Mouse (Mus musculus) testis, postnatal 14 days (tissue): ENCODE results near the gene Slc35b2.

Experiments used
- DNase-seq: peaks from one replicate; pipeline ENCODE4 v3.0.0; 2021; ENCODE audit warnings: low spot score

Gene Slc35b2

GRCm38 (mm10) chr17:45584096-45584896 is 20.6 kb downstream of the Slc35b2 start:
- peak; percentile 87 for DNase-seq

GRCm38 (mm10) chr17:45584939-45585678 is 21.4 kb downstream of the Slc35b2 start:
- DNase-seq, result peak; percentile 74

- no peak for DNase-seq
Observed at GRCm38 (mm10) chr17:45585725-45586448, 22.2 kb downstream of the Slc35b2 start.

- no peak for DNase-seq
Observed at GRCm38 (mm10) chr17:45586449-45586837, 22.8 kb downstream of the Slc35b2 start.

- no peak for DNase-seq
Observed at GRCm38 (mm10) chr17:45588370-45588769, 24.7 kb downstream of the Slc35b2 start.

DNA sequence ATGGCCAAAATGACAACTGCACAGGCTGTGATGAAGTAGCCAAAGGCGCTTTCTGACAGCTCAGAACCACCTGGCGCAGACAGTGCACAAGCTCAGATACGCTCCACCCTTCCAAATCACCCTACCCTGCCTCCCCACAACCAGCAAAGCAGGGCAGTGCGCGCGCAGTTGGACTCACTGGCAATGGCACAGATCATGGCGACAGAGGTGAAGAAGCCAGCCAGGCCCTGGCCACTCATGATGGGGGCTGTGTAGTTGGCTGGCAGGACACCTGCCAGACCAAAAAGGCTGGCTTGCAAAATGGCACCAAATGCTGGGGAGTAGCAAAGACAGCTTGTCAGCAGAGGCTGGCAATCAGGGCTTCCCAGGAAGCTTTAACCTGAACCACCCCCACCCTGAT is 25.6 kb downstream of the Slc35b2 start:
- no peak for DNase-seq

GRCm38 (mm10) chr17:45589844-45590243 is 26.2 kb downstream of the Slc35b2 start:
- DNase-seq, result no peak

- DNase-seq, result no peak
Observed at GRCm38 (mm10) chr17:45590410-45590809, 26.7 kb downstream of the Slc35b2 start.

DNA sequence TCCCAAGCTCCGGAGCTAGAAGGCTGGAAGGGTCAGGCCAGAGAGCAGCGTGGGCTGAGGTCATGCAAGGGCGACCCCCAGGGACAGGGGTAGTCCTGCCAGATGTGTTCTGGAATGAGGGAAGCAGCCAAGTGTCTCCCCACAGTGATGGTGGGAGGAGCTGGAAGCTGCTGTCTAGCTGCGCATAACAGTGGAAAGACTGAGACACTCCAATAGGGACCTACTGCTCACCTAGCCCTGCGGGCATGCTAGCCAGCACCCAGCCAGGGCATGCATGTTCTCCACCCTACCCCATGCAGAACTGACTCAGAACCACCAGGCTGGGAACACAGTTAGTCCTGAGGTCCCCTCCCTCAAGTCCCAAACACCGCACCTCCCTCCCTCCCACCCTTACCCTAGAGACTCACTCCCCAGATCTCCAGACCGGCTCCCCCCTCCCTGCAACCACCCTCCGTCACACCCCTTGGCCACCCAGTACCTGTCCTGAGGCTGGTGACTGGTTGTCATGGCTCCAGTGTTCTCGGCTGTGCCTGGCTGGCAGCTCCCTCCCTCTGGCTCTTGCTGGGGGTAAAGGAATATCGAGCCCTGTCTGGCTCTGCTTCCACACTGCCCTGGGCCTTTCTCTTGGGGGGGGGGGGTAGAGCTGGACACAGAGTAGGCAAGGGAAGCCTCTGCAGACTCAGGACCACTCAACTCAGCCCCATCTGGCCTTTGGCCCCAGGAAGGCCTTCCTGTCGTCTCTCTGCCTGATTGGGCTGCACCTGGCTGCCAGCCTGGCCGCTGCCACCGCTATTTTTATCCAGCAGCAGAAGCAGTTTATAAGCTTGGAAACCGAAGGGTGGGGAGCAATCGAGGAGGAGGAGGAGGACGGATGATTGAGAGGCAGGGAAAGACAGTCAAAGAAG is 28.3 kb downstream of the Slc35b2 start:
- no peak for DNase-seq

DNA sequence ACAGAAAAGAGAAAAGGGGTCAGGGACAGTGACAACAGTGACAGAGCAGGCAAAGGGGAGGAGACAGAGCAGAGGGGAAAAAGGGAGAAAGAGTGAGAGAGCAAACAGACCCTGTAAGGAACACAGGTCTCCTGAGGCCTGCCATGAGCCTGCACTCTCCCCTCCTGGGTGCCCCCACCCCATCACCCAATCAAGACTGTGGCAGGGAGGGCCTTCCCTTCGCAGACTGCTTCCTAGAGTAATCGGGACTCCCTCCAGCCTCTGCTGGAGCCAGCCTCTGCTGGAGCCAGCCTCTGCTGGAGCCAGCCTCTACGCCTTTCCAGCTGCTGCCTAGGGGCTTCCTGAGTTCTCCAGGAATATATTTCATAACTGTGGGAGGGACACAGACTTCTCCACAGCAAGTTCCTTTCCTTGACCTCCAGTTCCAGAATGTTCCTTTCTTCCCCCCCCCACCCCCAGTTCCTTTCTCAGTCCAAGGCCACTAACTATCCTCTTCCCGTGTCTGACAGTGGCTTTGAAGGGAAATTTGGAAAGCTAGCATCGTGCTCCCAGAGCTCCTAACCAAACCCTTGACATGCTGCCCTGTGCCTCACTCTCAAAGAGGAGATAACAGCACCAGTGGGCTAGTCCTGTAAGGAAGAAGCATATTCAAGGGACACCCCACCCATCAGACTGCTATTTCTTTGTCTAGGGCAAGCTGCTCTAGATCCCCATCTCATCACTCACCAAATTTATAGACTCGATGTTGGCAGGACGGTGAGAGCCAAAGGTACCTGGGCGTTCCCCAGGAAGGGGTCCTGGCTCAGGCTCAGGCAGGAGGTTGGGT is 29.1 kb downstream of the Slc35b2 start:
- peak; percentile 71 for DNase-seq

DNA sequence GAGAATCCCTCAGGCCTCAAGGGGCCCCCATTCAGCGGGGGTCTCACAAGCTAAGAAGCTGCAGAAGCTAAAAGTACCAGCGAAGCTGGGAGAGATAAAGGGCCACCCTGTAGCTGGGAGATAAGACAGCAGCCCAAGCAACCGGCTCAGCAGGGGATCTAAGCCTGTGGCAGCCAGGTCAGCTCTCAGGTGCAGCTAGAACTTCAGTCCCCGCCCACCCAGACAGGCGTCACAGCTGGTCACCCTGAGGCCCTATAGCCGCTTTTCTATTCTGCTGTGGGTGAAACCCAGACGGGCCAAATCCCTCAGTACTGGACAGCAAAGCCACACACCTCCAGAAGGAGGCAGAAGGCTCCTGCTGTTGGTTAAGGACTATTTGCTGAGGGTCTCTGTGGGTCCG is 29.8 kb downstream of the Slc35b2 start:
- no peak for DNase-seq

DNA sequence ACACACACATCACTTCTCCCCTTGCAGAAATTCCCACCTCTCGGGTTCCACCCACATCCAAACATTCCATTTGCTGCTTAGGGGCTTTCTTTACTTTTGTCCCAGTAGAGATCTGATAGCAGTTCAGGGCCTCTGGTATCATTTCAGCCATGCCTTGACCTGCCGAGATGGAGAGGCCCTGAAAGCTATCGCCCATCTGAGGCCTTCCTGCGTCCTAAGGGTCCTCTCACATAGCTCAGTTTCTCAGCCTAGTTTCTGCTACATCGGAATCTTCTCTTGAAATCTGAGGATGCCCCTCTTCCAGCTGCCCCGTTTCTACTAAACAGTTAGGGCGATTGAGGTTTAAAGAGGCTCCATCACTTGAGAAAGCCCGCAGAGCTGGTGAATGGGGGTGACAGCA is 30.5 kb downstream of the Slc35b2 start:
- DNase-seq, result no peak

DNA sequence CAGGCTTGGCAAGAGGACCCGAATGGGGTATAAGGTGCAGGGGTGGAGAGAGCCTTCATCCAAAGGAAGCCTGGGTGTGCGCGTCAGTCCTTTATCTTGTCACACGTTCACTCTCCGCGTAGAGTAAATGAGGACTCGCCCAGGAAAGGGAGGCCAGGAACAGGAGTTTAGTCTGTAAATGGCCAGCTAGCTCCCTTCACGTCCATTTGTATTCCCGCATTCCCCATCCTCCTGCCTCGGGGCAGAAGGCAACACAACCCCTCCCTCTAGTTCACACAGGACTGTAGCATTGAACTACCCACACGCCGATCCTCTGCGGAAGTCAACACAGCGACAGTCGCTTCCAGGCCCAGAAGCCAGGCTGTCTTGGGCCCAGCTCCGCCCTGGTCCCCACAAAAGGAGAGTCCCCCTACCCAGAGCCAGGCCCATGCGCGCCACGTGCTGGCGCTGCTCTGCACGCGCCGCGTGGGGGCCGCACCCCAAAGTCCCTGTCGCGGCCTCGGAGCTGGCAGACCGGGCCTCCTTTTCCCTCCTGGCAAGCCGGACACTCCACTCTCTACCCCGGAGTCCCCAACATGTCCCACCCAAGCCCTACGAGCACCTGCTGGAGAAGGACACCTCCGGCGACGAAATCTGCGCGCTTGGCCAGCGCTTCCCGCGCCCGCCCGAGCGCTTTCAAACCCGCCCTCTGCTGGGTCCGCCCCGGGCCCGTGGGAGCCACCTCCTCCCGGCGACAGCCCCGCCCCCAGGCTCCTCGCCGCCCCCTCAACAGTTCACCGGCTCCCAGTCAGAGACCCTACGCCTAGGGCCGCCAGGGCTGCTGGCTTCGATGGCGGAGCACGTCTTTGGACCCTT is 31.4 kb downstream of the Slc35b2 start:
- peak; percentile 83 for DNase-seq

GRCm38 (mm10) chr17:45595736-45596390 is 32.2 kb downstream of the Slc35b2 start:
- no peak for DNase-seq

DNA sequence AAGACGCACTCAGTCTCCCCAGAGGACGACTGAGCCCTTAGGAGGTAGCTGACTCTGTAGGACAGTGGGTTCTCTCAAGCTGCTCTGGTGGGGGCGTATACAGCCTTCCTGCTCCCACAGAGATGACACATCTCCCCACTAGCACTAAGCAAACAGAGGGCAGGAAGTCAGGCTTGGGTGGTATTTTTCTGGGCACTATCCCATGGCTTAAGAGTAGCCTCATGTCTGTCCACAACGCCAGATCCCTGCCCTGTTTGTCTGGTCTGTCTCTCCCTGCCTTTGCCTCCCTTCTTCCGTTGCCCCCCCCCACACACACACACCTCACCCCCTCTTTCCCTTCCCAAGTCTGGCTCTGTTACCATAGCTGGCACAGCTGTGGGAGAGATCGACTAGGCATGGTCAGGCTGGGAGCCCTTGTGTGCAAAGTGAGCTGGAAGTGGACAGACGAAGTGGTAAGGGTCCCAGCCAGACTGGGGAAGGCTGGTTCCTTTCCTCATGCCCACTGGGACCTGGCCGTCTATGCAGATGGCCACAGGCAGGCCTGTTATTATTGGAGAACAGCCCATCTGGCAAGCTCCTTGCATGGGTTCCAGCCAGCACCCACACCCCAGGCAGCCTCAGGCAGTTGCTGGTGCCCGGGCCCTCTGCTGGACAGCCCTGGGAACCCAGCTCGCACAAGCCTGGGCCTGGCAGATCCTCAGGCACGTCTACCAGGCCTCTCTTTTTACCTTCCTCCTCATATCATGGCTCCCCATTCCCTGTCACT is 33.1 kb downstream of the Slc35b2 start:
- peak; percentile 70 for DNase-seq

GRCm38 (mm10) chr17:45597787-45598186 is 34.1 kb downstream of the Slc35b2 start:
- DNase-seq, result no peak

DNA sequence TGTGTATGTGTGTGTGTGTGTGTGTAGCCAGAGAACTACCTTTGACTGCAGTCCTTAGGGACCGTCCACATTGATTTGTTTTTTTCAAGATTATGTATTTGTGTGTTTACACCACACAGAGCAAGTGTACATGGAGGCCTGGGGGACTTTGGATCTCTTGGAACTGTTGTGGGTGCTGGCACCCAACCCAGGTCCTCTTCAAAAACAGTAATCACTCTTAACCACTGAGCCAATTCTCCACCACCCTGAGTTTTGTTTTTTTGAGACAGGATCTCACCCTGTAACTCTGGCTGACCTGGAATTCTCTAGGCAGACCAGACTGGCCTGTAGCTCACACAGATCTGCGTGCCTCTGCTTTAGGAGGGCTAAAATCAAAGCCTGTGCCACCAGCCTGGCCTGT is 34.7 kb downstream of the Slc35b2 start:
- no peak for DNase-seq

- DNase-seq, result no peak
Observed at GRCm38 (mm10) chr17:45598891-45599290, 35.2 kb downstream of the Slc35b2 start.
